Mouse (Mus musculus) kidney, embryonic 15.5 days (tissue): ENCODE data around the gene Bsph2. TPM values are rescaled to one million over a fixed set of nuclear protein-coding genes. Genes with fewer than 3 reads are reported as not detected.

ENCODE experiments used
- ATAC-seq: fragments of 200-750 bp; cut with Nextera tagmentation; replicated peaks from 2 replicates; pipeline ENCODE4 v1.8.0; 2017; ENCODE audit warnings: moderate TSS enrichment; ENCODE audit not compliant: low FRiP score
- H3K27ac ChIP-seq: fragments of 300-500 bp; sonication (generic); 2 replicates; pipeline ENCODE4 v1.5.1; 2015; ENCODE audit warnings: mild to moderate bottlenecking, inconsistent platforms
- H3K27me3 ChIP-seq: fragments of 300-500 bp; sonication (generic); 2 replicates; pipeline ENCODE4 v1.6.1; 2015; ENCODE audit warnings: inconsistent platforms
- H3K36me3 ChIP-seq: fragments of 300-500 bp; sonication (generic); 2 replicates; pipeline ENCODE4 v1.6.1; 2015; ENCODE audit warnings: inconsistent platforms
- H3K4me1 ChIP-seq: fragments of 300-500 bp; sonication (generic); 2 replicates; pipeline ENCODE4 v1.6.1; 2015; ENCODE audit warnings: inconsistent platforms
- H3K4me2 ChIP-seq: fragments of 300-500 bp; sonication (generic); 2 replicates; pipeline ENCODE4 v1.6.1; 2015; ENCODE audit warnings: moderate library complexity, mild to moderate bottlenecking, inconsistent platforms
- H3K4me3 ChIP-seq: fragments of 300-500 bp; sonication (generic); replicated peaks from 2 replicates; pipeline ENCODE4 v1.5.1; 2015; ENCODE audit warnings: mild to moderate bottlenecking, inconsistent platforms
- H3K9ac ChIP-seq: fragments of 300-500 bp; sonication (generic); 2 replicates; pipeline ENCODE4 v1.6.1; 2015; ENCODE audit warnings: mild to moderate bottlenecking, inconsistent platforms
- H3K9me3 ChIP-seq: fragments of 300-500 bp; sonication (generic); replicated peaks from 2 replicates; pipeline ENCODE4 v1.6.1; 2016; ENCODE audit warnings: inconsistent platforms
- WGBS: fragments of 180-500 bp; shearing (Covaris S2); methylation state at CpG from one replicate; pipeline ENCODE4 v1.1.7; 2015; ENCODE audit warnings: mixed read lengths; 5-methylcytosine and 5-hydroxymethylcytosine counted together
- polyA plus RNA-seq: library from polyadenylated mRNA; unstranded; fragments of >200 nt; fragmentation: Nextera tagmentation; extraction: Ambion mirVana; gene quantifications from 2 replicates; pipeline ENCODE4 v1.2.1, GENCODE M21; 2015

Bsph2 gene
- not detected in 2 replicates for polyA plus RNA-seq

- no peaks in the 10 kb centered on the region for H3K9me3 ChIP-seq
- no peak for ATAC-seq
Measured at GRCm38 (mm10) chr7:13570967-13571366, at the start of gene Bsph2. Gene Bsph2 (minus strand): TSS chr7:13571067.

GRCm38 (mm10) chr7:13511539-13511938 is 59.3 kb downstream of the Bsph2 start:
- Histone ChIP-seq H3K4me1 (no peaks in the 10 kb centered on the region), H3K9ac (no peak overlapping the region), H3K4me3 (no peak overlapping the region), H3K4me2 (no peak overlapping the region), H3K36me3 (no peaks in the 10 kb centered on the region), H3K27me3 (no peaks in the 10 kb centered on the region), H3K9me3 (no peaks in the 10 kb centered on the region), H3K27ac (no peak overlapping the region)
- ATAC-seq = no peak
- WGBS = 64% methylated on average over 1 of the region's 1 CpGs

More at GRCm38 (mm10) chr7:13570967-13571366, at the start of gene Bsph2:
- H3K27ac ChIP-seq = no peak within 1 kb of the TSS
- no peak within 1 kb of the TSS for H3K4me3 ChIP-seq
- no peak within 1 kb of the TSS for H3K4me2 ChIP-seq
- no peaks in the 10 kb centered on the region for H3K27me3 ChIP-seq
- no peaks in the 10 kb centered on the region for H3K36me3 ChIP-seq
- H3K4me1 ChIP-seq = no peaks in the 10 kb centered on the region
- no peak within 1 kb of the TSS for H3K9ac ChIP-seq

Other genes with a start within 250 kb of the Bsph2 start
- 0.98 and 1.1 TPM in 2 replicates for gene Pla2g4c, start 246.4 kb downstream of the Bsph2 start, polyA plus RNA-seq
- gene Cabp5, start 172.9 kb downstream of the Bsph2 start, polyA plus RNA-seq = not detected in 2 replicates
- not detected in 2 replicates for gene Bsph1, start 120.2 kb downstream of the Bsph2 start, polyA plus RNA-seq
- gene Sult2a5, start 52.9 kb upstream of the Bsph2 start, polyA plus RNA-seq = not detected in 2 replicates
- not detected in 2 replicates for gene Sult2a2, start 162.4 kb upstream of the Bsph2 start, polyA plus RNA-seq